In genomic region chr2:80855214-80855613, GRCm38 (mm10) we compare ENCODE assay signal across 30 mouse cellular contexts.
DNase-seq lines count a peak whose midpoint lies in the region; ATAC-seq and TF ChIP-seq lines count a peak whose summit lies in the region.
"Had no signal": no experiment of that assay in that cellular context is flagged by ENCODE, and none has a peak within 500 bp of the region (broad histone marks: within the 10 kb centered on the region; RNA-seq: fewer than 3 reads in every experiment).

No protein-coding gene starts in this region.

- H3K4me1 ChIP-seq in heart, embryonic 10.5 days, result peaks cover 10% of the 10 kb centered on the region
- H3K4me1 ChIP-seq in kidney, postnatal 0 days (replicated peaks; ENCODE audit: insufficient read depth, low read length), result no peaks in the 10 kb centered on the region
- no peaks in the 10 kb centered on the region for H3K4me1 ChIP-seq in kidney, adult 2 months (ENCODE audit: control insufficient read depth, insufficient read depth, low read length)
- H3K4me1 ChIP-seq: embryonic facial prominence, embryonic 13.5 days; forebrain, embryonic 15.5 days; hindbrain, embryonic 15.5 days; liver, embryonic 12.5 days; megakaryocyte, embryonic 14.5 days; midbrain, embryonic 12.5 days had no signal

- H3K9me3 ChIP-seq in heart, embryonic 10.5 days, result no peaks in the 10 kb centered on the region
- no peaks in the 10 kb centered on the region for H3K9me3 ChIP-seq in kidney, postnatal 0 days (replicated peaks; ENCODE audit: low read length)
- H3K9me3 ChIP-seq: embryonic facial prominence, embryonic 13.5 days; forebrain, embryonic 10.5 days; forebrain, embryonic 15.5 days; hindbrain, embryonic 10.5 days; hindbrain, embryonic 15.5 days; liver, embryonic 12.5 days; midbrain, embryonic 12.5 days had no signal

- no peak for TF ChIP-seq CTCF in kidney, postnatal 0 days (IDR thresholded peaks at IDR 0.05; ENCODE audit: low read depth)
- no peak for TF ChIP-seq CTCF in kidney, adult 2 months (conservative IDR thresholded peaks at IDR 0.05; ENCODE audit: insufficient read depth, insufficient read length, low read depth, low read length)

- ATAC-seq in kidney, postnatal 0 days (replicated peaks; ENCODE audit: low FRiP score, low read depth), result no peak
- ATAC-seq: forebrain, embryonic 15.5 days; inflammation-experienced regulatory T-cells, adult 6 months; liver, embryonic 12.5 days; liver, postnatal 0 days had no signal

- DNase-seq in embryo, embryonic 11 days, result peak; percentile 7
- DNase-seq in embryo, embryonic 10 days (ENCODE audit: low spot score), result no peak
- no peak for DNase-seq in heart, embryonic 10.5 days (ENCODE audit: low spot score)
- no peak for DNase-seq in heart, postnatal 25 days (ENCODE audit: low spot score)
- peak; percentile 9 for DNase-seq in kidney, postnatal 0 days (ENCODE audit: low spot score)
- DNase-seq in kidney, adult 2 months, result no peak
- DNase-seq in heart, postnatal 10 days, result peak; percentile 15 to 24
- DNase-seq in testis, postnatal 14 days (ENCODE audit: low spot score), result no peak
- DNase-seq: adrenal gland, adult 8-10 months; cerebellum, adult 9-10 months; cerebellum, postnatal 36 days; kidney, adult 11 months; kidney, postnatal 10 days; layer of hippocampus, postnatal 36 days; left cerebral cortex, postnatal 4 days; liver, postnatal 0 days; lung, postnatal 36 days; right cerebral cortex, postnatal 25 days; thymus, adult 2 months; thymus, postnatal 36 days had no signal

- intact Hi-C loops in heart, postnatal 25 days (cut with DNase I), result loop anchor here (5.0 kb wide), 1 partner anchor 357 kb away; no protein-coding TSS in a partner anchor
- intact Hi-C loops in heart, postnatal 10 days (cut with DNase I), result loop anchor here (5.0 kb wide), 1 partner anchor 357 kb away; no protein-coding TSS in a partner anchor

- WGBS in heart, embryonic 10.5 days, result 27% methylated on average over 4 of the region's 4 CpGs
- WGBS in kidney, postnatal 0 days, result 35% methylated on average over 4 of the region's 4 CpGs
- 56% methylated on average over 4 of the region's 4 CpGs for WGBS in kidney, adult 2 months

- no peaks in the 10 kb centered on the region for H3K27me3 ChIP-seq in heart, embryonic 10.5 days (ENCODE audit: insufficient read depth, poor library complexity, severe bottlenecking)
- no peaks in the 10 kb centered on the region for H3K27me3 ChIP-seq in kidney, postnatal 0 days (ENCODE audit: insufficient read depth, low read length)
- H3K27me3 ChIP-seq in kidney, adult 2 months (replicated peaks; ENCODE audit: control insufficient read depth, insufficient read depth, low read length), result no peaks in the 10 kb centered on the region
- H3K27me3 ChIP-seq: CH12.LX; embryonic facial prominence, embryonic 13.5 days; forebrain, embryonic 15.5 days; hindbrain, embryonic 15.5 days; liver, embryonic 12.5 days; megakaryocyte, embryonic 14.5 days; midbrain, embryonic 12.5 days had no signal

- peak overlapping the region; percentile 49 for H3K27ac ChIP-seq in heart, embryonic 10.5 days
- no peak overlapping the region for H3K27ac ChIP-seq in kidney, postnatal 0 days
- no peak overlapping the region for H3K27ac ChIP-seq in kidney, adult 2 months (ENCODE audit: insufficient read depth, low read depth, low read length)
- H3K27ac ChIP-seq: embryonic facial prominence, embryonic 13.5 days; forebrain, embryonic 10.5 days; forebrain, embryonic 15.5 days; hindbrain, embryonic 10.5 days; hindbrain, embryonic 15.5 days; liver, embryonic 12.5 days; midbrain, embryonic 12.5 days had no signal

- H3K4me2 ChIP-seq in kidney, postnatal 0 days (ENCODE audit: low read length), result no peak overlapping the region
- H3K4me2 ChIP-seq: embryonic facial prominence, embryonic 13.5 days; forebrain, embryonic 15.5 days; hindbrain, embryonic 15.5 days; liver, embryonic 12.5 days; midbrain, embryonic 12.5 days had no signal

- H3K36me3 ChIP-seq in heart, embryonic 10.5 days, result no peaks in the 10 kb centered on the region
- no peaks in the 10 kb centered on the region for H3K36me3 ChIP-seq in kidney, postnatal 0 days (ENCODE audit: insufficient read depth, low read length)
- no peaks in the 10 kb centered on the region for H3K36me3 ChIP-seq in kidney, adult 2 months (ENCODE audit: control insufficient read depth, insufficient read depth, low read length)
- H3K36me3 ChIP-seq: embryonic facial prominence, embryonic 13.5 days; forebrain, embryonic 10.5 days; forebrain, embryonic 15.5 days; hindbrain, embryonic 10.5 days; hindbrain, embryonic 15.5 days; liver, embryonic 12.5 days; midbrain, embryonic 12.5 days had no signal

- no peak for TF ChIP-seq POLR2A in kidney, adult 2 months (IDR thresholded peaks at IDR 0.05; ENCODE audit: low read depth, low read length)

- no peak overlapping the region for H3K4me3 ChIP-seq in heart, embryonic 10.5 days
- H3K4me3 ChIP-seq in kidney, postnatal 0 days (replicated peaks; ENCODE audit: low read depth, low read length), result no peak overlapping the region
- H3K4me3 ChIP-seq in kidney, adult 2 months (ENCODE audit: insufficient read depth, low read depth, low read length), result no peak overlapping the region
- H3K4me3 ChIP-seq: embryonic facial prominence, embryonic 13.5 days; forebrain, embryonic 10.5 days; forebrain, embryonic 15.5 days; hindbrain, embryonic 10.5 days; hindbrain, embryonic 15.5 days; liver, embryonic 12.5 days; megakaryocyte, embryonic 14.5 days; midbrain, embryonic 12.5 days had no signal

- no peak overlapping the region for H3K9ac ChIP-seq in kidney, postnatal 0 days (ENCODE audit: low read depth, low read length)
- H3K9ac ChIP-seq: embryonic facial prominence, embryonic 13.5 days; forebrain, embryonic 15.5 days; hindbrain, embryonic 15.5 days; liver, embryonic 12.5 days; liver, postnatal 0 days; midbrain, embryonic 12.5 days had no signal

Comparison
In these comparisons a context has a peak if more than half of its experiments do, and no peak if none do; other contexts are left out.
1. DNase-seq: peak in embryo, embryonic 11 days (single experiment), kidney, postnatal 0 days (single experiment) and heart, postnatal 10 days (2 of 2); none in embryo, embryonic 10 days (single experiment), heart, embryonic 10.5 days (single experiment), heart, postnatal 25 days (single experiment), kidney, adult 2 months (single experiment) and testis, postnatal 14 days (single experiment).